Mouse (Mus musculus): ENCODE results near the gene Numbl. TPM values are rescaled to one million over a fixed set of nuclear protein-coding genes. Genes with fewer than 3 reads are reported as not detected.

Gene Numbl
- total RNA-seq, 2 experiments from 2014 or later, result 107 to 127 TPM

- intact Hi-C loops (cut with DNase I), result no loop called here
- no peak for DNase-seq (ENCODE audit: low spot score in 2 of 2)
Observed at GRCm38 (mm10) chr7:27310996-27311535, 52.8 kb downstream of the Numbl start.

GRCm38 (mm10) chr7:27311651-27312284, 53.5 kb downstream of the Numbl start:
- intact Hi-C loops (cut with DNase I), result no loop called here
- DNase-seq (ENCODE audit: low spot score in 2 of 2), result no peak

GRCm38 (mm10) chr7:27314393-27314792, 56.2 kb downstream of the Numbl start:
- DNase-seq (ENCODE audit: low spot score in 2 of 2), result no peak
- intact Hi-C loops (cut with DNase I), result no loop called here

- DNase-seq (ENCODE audit: low spot score in 2 of 2), result no peak
- intact Hi-C loops (cut with DNase I), result no loop called here
Observed at GRCm38 (mm10) chr7:27315958-27316357, 57.7 kb downstream of the Numbl start.

GRCm38 (mm10) chr7:27319411-27319810, 61.2 kb downstream of the Numbl start:
- intact Hi-C loops (cut with DNase I), result no loop called here
- DNase-seq (ENCODE audit: low spot score in 2 of 2), result no peak

GRCm38 (mm10) chr7:27322291-27322690, 64.1 kb downstream of the Numbl start:
- intact Hi-C loops (cut with DNase I), result no loop called here
- no peak for DNase-seq (ENCODE audit: low spot score in 2 of 2)

- no peak for DNase-seq (ENCODE audit: low spot score in 2 of 2)
- intact Hi-C loops (cut with DNase I), result no loop called here
Observed at GRCm38 (mm10) chr7:27323001-27323400, 64.8 kb downstream of the Numbl start.

GRCm38 (mm10) chr7:27324161-27324560, 65.9 kb downstream of the Numbl start:
- no peak for DNase-seq (ENCODE audit: low spot score in 2 of 2)
- intact Hi-C loops (cut with DNase I), result no loop called here

- intact Hi-C loops (cut with DNase I), result no loop called here
- DNase-seq (ENCODE audit: low spot score in 2 of 2), result no peak
Observed at GRCm38 (mm10) chr7:27324928-27325327, 66.7 kb downstream of the Numbl start.

- DNase-seq (ENCODE audit: low spot score in 2 of 2), result no peak
- intact Hi-C loops (cut with DNase I), result no loop called here
Observed at GRCm38 (mm10) chr7:27325697-27326096, 67.5 kb downstream of the Numbl start.

- intact Hi-C loops (cut with DNase I), result no loop called here
- DNase-seq (ENCODE audit: low spot score in 2 of 2), result no peak
Observed at GRCm38 (mm10) chr7:27326101-27326880, 68.1 kb downstream of the Numbl start.

- intact Hi-C loops (cut with DNase I), result no loop called here
- DNase-seq (ENCODE audit: low spot score in 2 of 2), result no peak
Observed at GRCm38 (mm10) chr7:27327500-27327899, 69.3 kb downstream of the Numbl start.

GRCm38 (mm10) chr7:27328161-27328560, 69.9 kb downstream of the Numbl start:
- intact Hi-C loops (cut with DNase I), result no loop called here

GRCm38 (mm10) chr7:27328648-27329047, 70.4 kb downstream of the Numbl start:
- DNase-seq (ENCODE audit: low spot score in 2 of 2), result no peak
- intact Hi-C loops (cut with DNase I), result loop anchor here (1.0 kb wide), 1 partner anchor 26 kb away; no protein-coding TSS in a partner anchor

More at GRCm38 (mm10) chr7:27328161-27328560, 69.9 kb downstream of the Numbl start:
- no peak for DNase-seq (ENCODE audit: low spot score in 2 of 2)

- peak; percentile 67 to 73 for DNase-seq (ENCODE audit: low spot score in 2 of 2)
- intact Hi-C loops (cut with DNase I), result loop anchor here (1.0 kb wide), 1 partner anchor 27 kb away; no protein-coding TSS in a partner anchor
Observed at GRCm38 (mm10) chr7:27329326-27329947, 71.2 kb downstream of the Numbl start.

- no peak for DNase-seq (ENCODE audit: low spot score in 2 of 2)
- intact Hi-C loops (cut with DNase I), result loop anchor here (1.0 to 10.0 kb wide), 2 partner anchors 28 to 155 kb away; partner anchors contain the start of gene Sertad1
Observed at GRCm38 (mm10) chr7:27329981-27330380, 71.7 kb downstream of the Numbl start.

- DNase-seq (ENCODE audit: low spot score in 2 of 2), result peak in 1 of 2 experiments; percentile 52
- intact Hi-C loops (cut with DNase I), result loop anchor here (10.0 kb wide), 1 partner anchor 154 kb away; the partner anchor contains the start of gene Sertad1
Observed at GRCm38 (mm10) chr7:27330709-27331540, 72.7 kb downstream of the Numbl start.

GRCm38 (mm10) chr7:27331541-27331851, 73.3 kb downstream of the Numbl start:
- peak in 1 of 2 experiments; percentile 42 for DNase-seq (ENCODE audit: low spot score in 2 of 2)
- intact Hi-C loops (cut with DNase I), result loop anchor here (10.0 kb wide), 1 partner anchor 153 kb away; the partner anchor contains the start of gene Sertad1

Data from left cerebral cortex, postnatal 36 days (tissue).